Mouse (Mus musculus): ENCODE measurements around the gene Stard3. TPM values are rescaled to one million over a fixed set of nuclear protein-coding genes. Genes with fewer than 3 reads are reported as not detected.
A peak's percentile ranks its signal among the peaks of the same experiment; 100 is the strongest.

Gene Stard3
- polyA plus RNA-seq, 1 experiment from 2014 or later = 42.0 TPM

GRCm38 (mm10) chr11:98352272-98352990, 5.7 kb upstream of the Stard3 start:
- H3K4me3 ChIP-seq (ENCODE audit: low read length) = no peak overlapping the region
- no peak overlapping the region for H3K4me2 ChIP-seq (replicated peaks; ENCODE audit: low read depth, low read length)
- H3K27ac ChIP-seq (ENCODE audit: low read depth, low read length) = no peak overlapping the region
- H3K9me3 ChIP-seq (ENCODE audit: control insufficient read depth, low read length) = no peaks in the 10 kb centered on the region
- peaks cover 12% of the 10 kb centered on the region for H3K4me1 ChIP-seq (ENCODE audit: control insufficient read depth, insufficient read depth, low read length)
- no peak overlapping the region for H3K9ac ChIP-seq (ENCODE audit: low read depth, low read length)
- peaks cover 53% of the 10 kb centered on the region for H3K27me3 ChIP-seq (ENCODE audit: control insufficient read depth, insufficient read depth, low read length)
- no peak for ATAC-seq (ENCODE audit: low FRiP score, low TSS enrichment)
- H3K36me3 ChIP-seq (ENCODE audit: control insufficient read depth, insufficient read depth, low read length) = no peaks in the 10 kb centered on the region
- WGBS = 74% methylated on average over 18 of the region's 18 CpGs

- no peak overlapping the region for H3K9ac ChIP-seq (ENCODE audit: low read depth, low read length)
- whole genome bisulfite sequencing = 33% methylated on average over 8 of the region's 8 CpGs
- H3K4me2 ChIP-seq (replicated peaks; ENCODE audit: low read depth, low read length) = no peak overlapping the region
- H3K4me1 ChIP-seq (ENCODE audit: control insufficient read depth, insufficient read depth, low read length) = peaks cover 9% of the 10 kb centered on the region
- H3K36me3 ChIP-seq (ENCODE audit: control insufficient read depth, insufficient read depth, low read length) = no peaks in the 10 kb centered on the region
- peaks cover 41% of the 10 kb centered on the region for H3K27me3 ChIP-seq (ENCODE audit: control insufficient read depth, insufficient read depth, low read length)
- H3K27ac ChIP-seq (ENCODE audit: low read depth, low read length) = no peak overlapping the region
- no peak overlapping the region for H3K4me3 ChIP-seq (ENCODE audit: low read length)
- no peak for ATAC-seq (ENCODE audit: low FRiP score, low TSS enrichment)
- no peaks in the 10 kb centered on the region for H3K9me3 ChIP-seq (ENCODE audit: control insufficient read depth, low read length)
Observed at GRCm38 (mm10) chr11:98353651-98354211, 4.4 kb upstream of the Stard3 start.

DNA sequence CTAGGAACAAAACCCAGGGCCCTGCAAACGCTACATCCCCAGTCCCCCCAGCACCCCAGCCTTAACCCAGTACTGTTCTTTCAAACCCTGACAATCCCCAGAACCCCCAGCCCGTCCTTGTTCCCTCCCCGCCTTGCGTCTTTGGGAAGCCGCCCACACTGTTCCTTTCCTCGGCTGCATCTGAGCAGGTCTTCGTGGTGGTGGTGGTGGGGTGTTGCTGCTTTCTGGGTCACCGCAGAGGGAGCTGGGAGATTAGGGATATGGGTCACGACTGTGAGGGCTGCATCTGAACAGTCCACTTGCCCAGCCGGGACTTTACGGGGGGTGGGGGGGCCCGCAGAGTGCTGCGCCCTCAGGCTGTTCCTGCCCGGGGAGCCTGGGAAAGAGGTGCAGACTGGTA, 3.7 kb upstream of the Stard3 start:
- Histone ChIP-seq H3K27me3 (ENCODE audit: control insufficient read depth, insufficient read depth, low read length) (peaks cover 33% of the 10 kb centered on the region), H3K27ac (ENCODE audit: low read depth, low read length) (no peak overlapping the region), H3K9me3 (ENCODE audit: control insufficient read depth, low read length) (no peaks in the 10 kb centered on the region), H3K9ac (ENCODE audit: low read depth, low read length) (no peak overlapping the region), H3K4me1 (ENCODE audit: control insufficient read depth, insufficient read depth, low read length) (peaks cover 15% of the 10 kb centered on the region), H3K4me2 (replicated peaks; ENCODE audit: low read depth, low read length) (no peak overlapping the region), H3K36me3 (ENCODE audit: control insufficient read depth, insufficient read depth, low read length) (no peaks in the 10 kb centered on the region), H3K4me3 (ENCODE audit: low read length) (no peak overlapping the region)
- WGBS = 64% methylated on average over 14 of the region's 14 CpGs
- ATAC-seq (ENCODE audit: low FRiP score, low TSS enrichment) = no peak

DNA sequence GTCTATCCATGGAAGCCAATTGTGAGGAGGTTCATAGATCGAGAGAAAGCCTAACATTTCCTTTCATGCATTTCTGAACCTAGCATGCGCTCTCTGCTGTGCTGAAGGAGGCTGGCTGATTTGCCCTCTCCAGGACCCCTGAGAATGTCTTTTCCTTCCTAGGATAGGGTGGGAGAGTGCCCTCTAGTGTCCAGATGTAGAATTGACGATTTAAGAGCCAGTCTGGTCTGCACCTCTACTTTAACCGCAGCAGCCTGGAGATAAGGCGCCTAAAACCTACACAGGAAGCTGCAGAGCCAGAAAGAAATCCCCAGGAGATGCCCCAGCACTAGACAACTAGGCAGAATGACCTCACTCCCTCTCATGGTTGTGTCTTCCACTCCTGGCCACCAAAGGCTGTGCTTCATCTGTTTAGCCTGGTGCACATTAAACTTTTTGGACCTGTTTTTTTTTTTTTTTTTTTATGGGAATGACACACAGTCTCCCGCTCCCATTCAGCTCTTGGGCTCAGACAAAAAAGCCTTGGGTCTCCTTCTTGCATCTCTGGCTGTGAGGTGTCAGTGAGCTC, 2.4 kb upstream of the Stard3 start:
- no peak for ATAC-seq (ENCODE audit: low FRiP score, low TSS enrichment)
- H3K9ac ChIP-seq (ENCODE audit: low read depth, low read length) = no peak overlapping the region
- H3K4me3 ChIP-seq (ENCODE audit: low read length) = no peak overlapping the region
- peaks cover 19% of the 10 kb centered on the region for H3K4me1 ChIP-seq (ENCODE audit: control insufficient read depth, insufficient read depth, low read length)
- H3K9me3 ChIP-seq (ENCODE audit: control insufficient read depth, low read length) = no peaks in the 10 kb centered on the region
- H3K36me3 ChIP-seq (ENCODE audit: control insufficient read depth, insufficient read depth, low read length) = no peaks in the 10 kb centered on the region
- peaks cover 20% of the 10 kb centered on the region for H3K27me3 ChIP-seq (ENCODE audit: control insufficient read depth, insufficient read depth, low read length)
- WGBS = 5% methylated on average over 6 of the region's 6 CpGs
- no peak overlapping the region for H3K27ac ChIP-seq (ENCODE audit: low read depth, low read length)
- no peak overlapping the region for H3K4me2 ChIP-seq (replicated peaks; ENCODE audit: low read depth, low read length)

DNA sequence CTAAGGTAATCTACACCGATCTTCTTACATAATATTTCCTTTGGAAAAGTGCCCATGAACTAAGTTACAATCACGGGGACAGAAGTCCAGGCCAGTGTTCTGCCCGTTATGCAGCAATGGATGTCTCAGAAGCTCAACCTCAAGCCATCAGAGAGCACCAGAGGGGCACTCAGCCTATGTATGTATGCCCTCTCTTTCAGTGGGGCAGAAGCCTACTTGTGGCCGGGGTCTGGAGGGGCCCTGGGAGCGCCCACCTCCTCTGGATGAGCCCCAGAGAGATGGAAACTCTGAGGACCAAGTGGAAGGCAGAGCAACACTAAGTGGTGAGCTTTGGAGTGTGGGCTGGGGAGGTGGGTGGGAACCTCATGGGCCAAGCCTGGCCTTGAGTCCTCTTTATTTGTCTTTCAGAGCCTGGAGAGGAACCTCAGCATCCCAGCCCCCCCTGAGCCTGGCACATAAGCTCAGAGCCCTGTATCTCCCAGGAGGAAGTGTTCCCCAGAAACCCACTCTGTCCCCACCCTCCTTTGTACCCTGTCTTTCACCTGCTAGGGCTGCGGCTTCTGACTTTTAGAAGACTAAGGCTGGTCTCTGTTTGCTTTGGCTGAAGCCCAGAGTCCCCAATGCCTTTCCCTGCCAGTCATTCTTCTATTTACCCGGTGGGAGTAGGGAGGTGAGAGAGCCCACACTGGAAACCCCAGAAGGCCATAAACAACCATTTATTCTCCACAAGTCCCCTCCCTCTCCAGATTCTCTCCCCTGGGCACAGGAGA, 1.4 kb upstream of the Stard3 start:
- ATAC-seq (ENCODE audit: low FRiP score, low TSS enrichment) = no peak
- Histone ChIP-seq H3K9me3 (ENCODE audit: control insufficient read depth, low read length) (no peaks in the 10 kb centered on the region), H3K27me3 (ENCODE audit: control insufficient read depth, insufficient read depth, low read length) (peaks cover 10% of the 10 kb centered on the region), H3K4me3 (ENCODE audit: low read length) (no peak overlapping the region), H3K27ac (ENCODE audit: low read depth, low read length) (peak overlapping the region; percentile 88; the same call in 1 of the 2 replicates), H3K36me3 (ENCODE audit: control insufficient read depth, insufficient read depth, low read length) (no peaks in the 10 kb centered on the region), H3K4me2 (replicated peaks; ENCODE audit: low read depth, low read length) (peak overlapping the region; percentile 69), H3K4me1 (ENCODE audit: control insufficient read depth, insufficient read depth, low read length) (peaks cover 25% of the 10 kb centered on the region), H3K9ac (ENCODE audit: low read depth, low read length) (no peak overlapping the region)
- WGBS = 59% methylated on average over 7 of the region's 7 CpGs

- 3% methylated on average over 13 of the region's 13 CpGs for WGBS
- Histone ChIP-seq H3K36me3 (ENCODE audit: control insufficient read depth, insufficient read depth, low read length) (no peaks in the 10 kb centered on the region), H3K4me3 (ENCODE audit: low read length) (peak overlapping the region; percentile 60), H3K4me1 (ENCODE audit: control insufficient read depth, insufficient read depth, low read length) (peaks cover 30% of the 10 kb centered on the region), H3K4me2 (replicated peaks; ENCODE audit: low read depth, low read length) (peak overlapping the region; percentile 69), H3K27me3 (ENCODE audit: control insufficient read depth, insufficient read depth, low read length) (peaks cover 6% of the 10 kb centered on the region; the same call in 1 of the 2 replicates), H3K9me3 (ENCODE audit: control insufficient read depth, low read length) (no peaks in the 10 kb centered on the region), H3K27ac (ENCODE audit: low read depth, low read length) (peak overlapping the region; percentile 88), H3K9ac (ENCODE audit: low read depth, low read length) (peak overlapping the region; percentile 65)
- ATAC-seq (ENCODE audit: low FRiP score, low TSS enrichment) = peak; percentile 37; the same call in 1 of the 2 replicates
Observed at GRCm38 (mm10) chr11:98357396-98358160, 590 bp upstream of the Stard3 start.

DNA sequence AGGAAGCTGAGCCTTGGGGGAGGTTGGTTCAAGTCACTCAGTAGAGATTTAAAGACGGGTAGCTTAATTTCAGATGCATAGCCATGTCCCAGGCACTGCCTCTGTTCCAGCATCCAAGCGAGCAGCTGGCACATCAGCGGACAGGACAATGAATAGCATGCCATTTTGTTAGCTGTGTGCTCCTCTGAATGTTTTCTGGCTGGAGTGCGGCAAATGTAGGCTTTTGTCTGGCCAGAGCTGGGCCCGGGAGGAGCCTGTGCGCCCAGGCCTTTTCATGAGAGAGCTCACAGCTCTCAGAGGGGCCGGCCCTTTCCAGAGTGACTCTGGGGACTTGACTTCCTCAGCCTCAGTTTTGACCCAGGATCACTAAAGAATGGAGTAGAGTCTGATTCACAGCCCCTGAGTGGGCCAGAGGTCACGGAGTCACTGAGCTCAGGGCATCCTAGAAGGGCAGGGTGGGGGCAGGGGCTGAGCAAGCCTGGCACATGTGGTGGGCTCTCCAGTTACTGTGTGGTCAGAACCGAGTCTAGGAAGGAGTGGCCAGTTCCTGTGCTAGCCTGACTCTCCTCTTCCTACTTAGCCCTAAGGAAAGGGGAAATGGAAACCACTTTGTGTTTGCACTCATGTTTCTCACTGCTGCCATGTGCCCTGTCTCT, 2.8 kb downstream of the Stard3 start:
- H3K9me3 ChIP-seq (ENCODE audit: control insufficient read depth, low read length) = no peaks in the 10 kb centered on the region
- H3K9ac ChIP-seq (ENCODE audit: low read depth, low read length) = 0 out of 2 replicates have a peak overlapping the region, but pooled peaks have one; percentile 18
- H3K27ac ChIP-seq (ENCODE audit: low read depth, low read length) = peak overlapping the region; percentile 17; the same call in 1 of the 2 replicates
- no peak for ATAC-seq (ENCODE audit: low FRiP score, low TSS enrichment)
- H3K4me1 ChIP-seq (ENCODE audit: control insufficient read depth, insufficient read depth, low read length) = peaks cover 30% of the 10 kb centered on the region
- no peak overlapping the region for H3K4me3 ChIP-seq (ENCODE audit: low read length)
- H3K4me2 ChIP-seq (replicated peaks; ENCODE audit: low read depth, low read length) = 0 out of 2 replicates have a peak overlapping the region, but pooled peaks have one; percentile 1
- 42% methylated on average over 9 of the region's 9 CpGs for WGBS
- H3K27me3 ChIP-seq (ENCODE audit: control insufficient read depth, insufficient read depth, low read length) = no peaks in the 10 kb centered on the region
- no peaks in the 10 kb centered on the region for H3K36me3 ChIP-seq (ENCODE audit: control insufficient read depth, insufficient read depth, low read length)

DNA sequence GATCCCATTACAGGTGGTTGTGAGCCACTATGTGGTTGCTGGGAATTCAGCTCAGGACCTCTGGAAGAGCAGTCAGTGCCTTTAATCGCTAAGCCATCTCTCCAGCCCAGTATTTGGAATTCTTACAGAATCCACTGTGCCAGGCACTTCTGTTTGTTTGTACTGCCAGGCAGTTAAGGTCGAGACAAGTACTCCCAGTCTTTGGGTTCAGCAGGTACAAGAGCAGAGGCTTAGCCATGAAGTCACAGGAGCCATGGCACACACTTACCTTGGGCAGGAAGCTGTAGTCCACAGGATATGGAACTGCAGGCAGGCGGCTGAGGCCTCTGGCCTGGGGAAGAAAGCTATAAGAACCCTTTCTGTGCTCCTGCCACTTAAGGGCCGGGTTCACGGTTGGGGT, 5.6 kb downstream of the Stard3 start:
- Histone ChIP-seq H3K36me3 (ENCODE audit: control insufficient read depth, insufficient read depth, low read length) (peaks cover 4% of the 10 kb centered on the region; the same call in 1 of the 2 replicates), H3K4me2 (replicated peaks; ENCODE audit: low read depth, low read length) (no peak overlapping the region), H3K27ac (ENCODE audit: low read depth, low read length) (no peak overlapping the region), H3K4me3 (ENCODE audit: low read length) (no peak overlapping the region), H3K4me1 (ENCODE audit: control insufficient read depth, insufficient read depth, low read length) (peaks cover 22% of the 10 kb centered on the region; the same call in 1 of the 2 replicates), H3K9ac (ENCODE audit: low read depth, low read length) (no peak overlapping the region), H3K27me3 (ENCODE audit: control insufficient read depth, insufficient read depth, low read length) (no peaks in the 10 kb centered on the region), H3K9me3 (ENCODE audit: control insufficient read depth, low read length) (no peaks in the 10 kb centered on the region)
- no peak for ATAC-seq (ENCODE audit: low FRiP score, low TSS enrichment)
- WGBS = 84% methylated on average over 5 of the region's 5 CpGs
